Mouse (Mus musculus): ENCODE data around the gene Dnaja4. TPM values are rescaled to one million over a fixed set of nuclear protein-coding genes. Genes with fewer than 3 reads are reported as not detected.

Gene Dnaja4
- total and polyA plus RNA-seq, 2 experiments = 2.2 to 3.5 TPM

DNA sequence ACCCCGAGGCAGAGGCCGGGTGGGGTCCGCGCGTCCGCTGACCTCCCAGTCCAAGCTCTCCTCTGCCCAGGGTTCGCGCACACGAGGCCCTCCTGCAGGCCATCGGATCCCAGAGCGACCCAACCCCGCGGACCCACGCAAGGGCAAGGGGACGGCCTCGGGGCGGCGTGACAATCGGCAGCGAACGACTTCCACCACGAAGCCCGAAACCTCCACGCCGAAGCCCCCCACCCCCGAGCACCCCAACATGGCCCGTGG lies 343 bp downstream of the Dnaja4 start:
- Histone ChIP-seq H3K36me3 (ENCODE audit: control insufficient read depth, insufficient read depth, low read length) (no peaks in the 10 kb centered on the region), H3K27ac (replicated peaks; ENCODE audit: insufficient read depth, low read depth, low read length) (no peak overlapping the region), H3K4me1 (ENCODE audit: control insufficient read depth, insufficient read depth, low read length) (peaks cover 5% of the 10 kb centered on the region; the same call in 1 of the 2 replicates), H3K4me3 (ENCODE audit: insufficient read depth, low read depth, low read length) (peak overlapping the region; percentile 76), H3K79me2 (ENCODE audit: control insufficient read depth, insufficient read depth, low read length) (no peaks in the 10 kb centered on the region; the same call in 1 of the 2 replicates), H3K9ac (ENCODE audit: low read depth, low read length) (peak overlapping the region; percentile 91), H3K27me3 (ENCODE audit: control insufficient read depth, insufficient read depth, low read length) (peaks cover 3% of the 10 kb centered on the region; the same call in 1 of the 2 replicates)
- TF ChIP-seq CTCF (IDR thresholded peaks at IDR 0.05; ENCODE audit: low read depth, low read length) (no peak), POLR2A (IDR thresholded peaks at IDR 0.05; ENCODE audit: extremely low read depth, insufficient read depth, low read length) (no peak)
- 10% methylated on average over 27 of the region's 27 CpGs for WGBS
- DNase-seq (ENCODE audit: extremely low read depth, low read depth, low spot score) = no peak

DNA sequence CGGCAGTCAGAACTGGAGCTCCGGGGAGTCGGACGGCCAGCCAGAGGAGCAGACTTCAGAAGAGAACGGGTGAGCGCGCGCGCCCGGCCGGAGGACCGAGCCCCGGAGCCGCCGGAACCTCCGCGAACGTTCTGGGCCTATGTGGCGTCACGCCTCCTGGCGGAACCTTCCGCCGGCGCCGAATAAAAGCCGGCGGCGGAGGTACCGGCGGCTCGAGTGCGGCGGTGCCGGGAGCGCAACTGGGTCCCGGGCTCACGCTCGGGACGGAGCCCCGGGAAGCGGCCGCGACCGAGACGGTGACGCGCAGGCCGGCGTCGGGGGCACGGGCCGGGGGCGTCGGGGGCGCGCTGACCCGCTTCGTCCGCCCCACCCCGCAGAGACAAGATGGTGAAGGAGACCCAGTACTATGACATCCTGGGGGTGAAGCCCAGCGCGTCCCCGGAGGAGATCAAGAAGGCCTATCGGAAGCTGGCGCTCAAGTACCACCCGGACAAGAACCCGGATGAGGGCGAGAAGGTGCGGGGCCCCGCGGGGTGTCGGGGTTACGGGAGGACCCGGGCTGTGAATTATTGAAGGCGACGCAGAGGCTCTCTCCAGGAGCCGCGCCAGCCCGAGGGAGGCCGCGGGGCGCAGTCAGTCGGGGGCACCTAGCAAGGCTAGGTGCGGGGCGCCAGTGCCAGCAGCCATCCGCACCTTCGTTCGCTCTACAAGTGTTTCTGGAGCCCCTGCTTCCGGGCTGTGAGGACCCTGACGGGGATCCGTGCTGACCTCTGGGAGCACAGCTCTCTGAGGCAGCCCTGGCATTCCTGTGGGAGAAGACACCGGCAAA lies 886 bp downstream of the Dnaja4 start:
- H3K27ac ChIP-seq (replicated peaks; ENCODE audit: insufficient read depth, low read depth, low read length) = no peak overlapping the region
- WGBS = 2% methylated on average over 92 of the region's 92 CpGs
- H3K4me1 ChIP-seq (ENCODE audit: control insufficient read depth, insufficient read depth, low read length) = peaks cover 5% of the 10 kb centered on the region; the same call in 1 of the 2 replicates

GRCm38 (mm10) chr9:54700174-54700475 lies 1.5 kb downstream of the Dnaja4 start:
- WGBS = 35% methylated on average over 9 of the region's 9 CpGs
- TF ChIP-seq CTCF (IDR thresholded peaks at IDR 0.05; ENCODE audit: low read depth, low read length) = no peak
- no peak for TF ChIP-seq POLR2A (IDR thresholded peaks at IDR 0.05; ENCODE audit: extremely low read depth, insufficient read depth, low read length)
- Histone ChIP-seq H3K79me2 (ENCODE audit: control insufficient read depth, insufficient read depth, low read length) (no peaks in the 10 kb centered on the region; the same call in 1 of the 2 replicates), H3K36me3 (ENCODE audit: control insufficient read depth, insufficient read depth, low read length) (no peaks in the 10 kb centered on the region), H3K4me1 (ENCODE audit: control insufficient read depth, insufficient read depth, low read length) (peaks cover 5% of the 10 kb centered on the region; the same call in 1 of the 2 replicates), H3K9ac (ENCODE audit: low read depth, low read length) (peak overlapping the region; percentile 91), H3K4me3 (ENCODE audit: insufficient read depth, low read depth, low read length) (peak overlapping the region; percentile 76), H3K27ac (replicated peaks; ENCODE audit: insufficient read depth, low read depth, low read length) (no peak overlapping the region), H3K27me3 (ENCODE audit: control insufficient read depth, insufficient read depth, low read length) (peaks cover 3% of the 10 kb centered on the region; the same call in 1 of the 2 replicates)
- no peak for DNase-seq (ENCODE audit: extremely low read depth, low read depth, low spot score)

More for the DNA sequence above, 886 bp downstream of the Dnaja4 start:
- TF ChIP-seq CTCF (IDR thresholded peaks at IDR 0.05; ENCODE audit: low read depth, low read length) (peak; percentile 4; the same call in 1 of the 2 replicates), POLR2A (IDR thresholded peaks at IDR 0.05; ENCODE audit: extremely low read depth, insufficient read depth, low read length) (peak; percentile 68)
- peaks cover 3% of the 10 kb centered on the region; the same call in 1 of the 2 replicates for H3K27me3 ChIP-seq (ENCODE audit: control insufficient read depth, insufficient read depth, low read length)
- no peaks in the 10 kb centered on the region; the same call in 1 of the 2 replicates for H3K79me2 ChIP-seq (ENCODE audit: control insufficient read depth, insufficient read depth, low read length)
- H3K36me3 ChIP-seq (ENCODE audit: control insufficient read depth, insufficient read depth, low read length) = no peaks in the 10 kb centered on the region
- H3K4me3 ChIP-seq (ENCODE audit: insufficient read depth, low read depth, low read length) = peak overlapping the region; percentile 76
- H3K9ac ChIP-seq (ENCODE audit: low read depth, low read length) = peak overlapping the region; percentile 91
- peak; percentile 18 for DNase-seq (ENCODE audit: extremely low read depth, low read depth, low spot score)

DNA sequence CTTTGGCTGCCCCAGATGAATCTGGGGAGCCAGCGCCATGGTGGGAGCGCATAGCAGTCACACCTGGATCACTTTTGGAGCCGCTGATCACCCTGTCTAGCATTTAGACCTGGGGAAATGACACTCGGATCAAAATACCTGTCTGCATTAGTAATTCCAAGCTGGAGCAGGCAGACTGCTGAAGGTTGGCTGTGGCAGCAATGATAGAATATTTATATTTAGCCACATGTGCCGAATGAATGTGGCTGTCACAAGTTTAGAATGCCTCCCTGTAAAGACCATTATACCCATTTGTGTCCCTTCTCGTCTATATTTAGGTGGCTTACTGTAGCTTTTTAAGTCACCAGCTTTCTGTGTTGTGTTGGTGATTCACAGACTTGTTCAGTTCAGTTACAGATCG lies 2.1 kb downstream of the Dnaja4 start:
- no peak overlapping the region for H3K4me3 ChIP-seq (ENCODE audit: insufficient read depth, low read depth, low read length)
- no peak for TF ChIP-seq POLR2A (IDR thresholded peaks at IDR 0.05; ENCODE audit: extremely low read depth, insufficient read depth, low read length)
- TF ChIP-seq CTCF (IDR thresholded peaks at IDR 0.05; ENCODE audit: low read depth, low read length) = no peak
- H3K27ac ChIP-seq (replicated peaks; ENCODE audit: insufficient read depth, low read depth, low read length) = no peak overlapping the region
- WGBS = 88% methylated on average over 7 of the region's 7 CpGs
- H3K79me2 ChIP-seq (ENCODE audit: control insufficient read depth, insufficient read depth, low read length) = no peaks in the 10 kb centered on the region; the same call in 1 of the 2 replicates
- no peak for DNase-seq (ENCODE audit: extremely low read depth, low read depth, low spot score)
- peaks cover 3% of the 10 kb centered on the region; the same call in 1 of the 2 replicates for H3K27me3 ChIP-seq (ENCODE audit: control insufficient read depth, insufficient read depth, low read length)
- no peak overlapping the region for H3K9ac ChIP-seq (ENCODE audit: low read depth, low read length)
- H3K4me1 ChIP-seq (ENCODE audit: control insufficient read depth, insufficient read depth, low read length) = peaks cover 5% of the 10 kb centered on the region; the same call in 1 of the 2 replicates
- no peaks in the 10 kb centered on the region for H3K36me3 ChIP-seq (ENCODE audit: control insufficient read depth, insufficient read depth, low read length)

GRCm38 (mm10) chr9:54702581-54702980 lies 3.9 kb downstream of the Dnaja4 start:
- Histone ChIP-seq H3K4me1 (ENCODE audit: control insufficient read depth, insufficient read depth, low read length) (peaks cover 5% of the 10 kb centered on the region; the same call in 1 of the 2 replicates), H3K27ac (replicated peaks; ENCODE audit: insufficient read depth, low read depth, low read length) (no peak overlapping the region)

GRCm38 (mm10) chr9:54704361-54704760 lies 5.7 kb downstream of the Dnaja4 start:
- H3K9ac ChIP-seq (ENCODE audit: low read depth, low read length) = no peak overlapping the region
- no peaks in the 10 kb centered on the region; the same call in 1 of the 2 replicates for H3K36me3 ChIP-seq (ENCODE audit: control insufficient read depth, insufficient read depth, low read length)
- TF ChIP-seq CTCF (IDR thresholded peaks at IDR 0.05; ENCODE audit: low read depth, low read length) (no peak), POLR2A (IDR thresholded peaks at IDR 0.05; ENCODE audit: extremely low read depth, insufficient read depth, low read length) (no peak)
- no peak overlapping the region for H3K4me3 ChIP-seq (ENCODE audit: insufficient read depth, low read depth, low read length)
- no peaks in the 10 kb centered on the region; the same call in 1 of the 2 replicates for H3K79me2 ChIP-seq (ENCODE audit: control insufficient read depth, insufficient read depth, low read length)
- H3K27me3 ChIP-seq (ENCODE audit: control insufficient read depth, insufficient read depth, low read length) = no peaks in the 10 kb centered on the region
- no peak for DNase-seq (ENCODE audit: extremely low read depth, low read depth, low spot score)
- H3K4me1 ChIP-seq (ENCODE audit: control insufficient read depth, insufficient read depth, low read length) = peaks cover 5% of the 10 kb centered on the region; the same call in 1 of the 2 replicates
- 70% methylated on average over 5 of the region's 5 CpGs for WGBS
- no peak overlapping the region for H3K27ac ChIP-seq (replicated peaks; ENCODE audit: insufficient read depth, low read depth, low read length)

More at GRCm38 (mm10) chr9:54702581-54702980, 3.9 kb downstream of the Dnaja4 start:
- 92% methylated on average over 2 of the region's 2 CpGs for WGBS
- H3K79me2 ChIP-seq (ENCODE audit: control insufficient read depth, insufficient read depth, low read length) = no peaks in the 10 kb centered on the region; the same call in 1 of the 2 replicates
- H3K27me3 ChIP-seq (ENCODE audit: control insufficient read depth, insufficient read depth, low read length) = 0 out of 2 replicates have a peak, but pooled peaks cover 3% of the 10 kb centered on the region
- H3K36me3 ChIP-seq (ENCODE audit: control insufficient read depth, insufficient read depth, low read length) = no peaks in the 10 kb centered on the region
- H3K9ac ChIP-seq (ENCODE audit: low read depth, low read length) = no peak overlapping the region
- TF ChIP-seq CTCF (IDR thresholded peaks at IDR 0.05; ENCODE audit: low read depth, low read length) (no peak), POLR2A (IDR thresholded peaks at IDR 0.05; ENCODE audit: extremely low read depth, insufficient read depth, low read length) (no peak)
- DNase-seq (ENCODE audit: extremely low read depth, low read depth, low spot score) = no peak
- no peak overlapping the region for H3K4me3 ChIP-seq (ENCODE audit: insufficient read depth, low read depth, low read length)
